Mouse (Mus musculus) embryo, embryonic 10.5 days (tissue): ENCODE measurements at regions not wholly inside any gene's neighbourhood (a gene's known extent, or its start where the extent isn't known, plus 50 kb on each side); places are given as distances from the start of the nearest gene placed in this dataset.
A peak's percentile ranks its signal among the peaks of the same experiment; 100 is the strongest.

ENCODE experiments used
- DNase-seq: peaks from one replicate; pipeline ENCODE4 v3.0.0-alpha.2; 2015; ENCODE audit warnings: low spot score

DNA sequence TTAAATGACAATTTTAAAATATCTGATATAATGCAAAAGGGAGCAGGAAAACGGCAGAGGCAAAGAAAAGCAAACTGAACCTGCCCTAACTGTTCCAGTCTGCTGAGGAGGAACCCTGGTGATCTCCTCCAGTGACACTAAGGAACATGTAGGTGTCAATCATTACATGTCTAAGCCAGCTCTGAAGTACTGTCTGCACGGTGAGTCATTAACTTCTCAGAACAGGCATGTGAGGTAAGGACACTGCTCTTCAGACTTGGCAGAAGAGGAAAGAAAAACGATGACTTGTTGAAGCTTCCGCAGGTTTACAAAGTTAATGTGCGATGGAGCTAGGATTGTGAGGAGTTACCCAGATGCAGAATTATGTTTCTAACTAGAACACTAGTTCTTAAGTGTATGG, 199.1 kb downstream of the Nuf2 start:
- DNase-seq = no peak

DNA sequence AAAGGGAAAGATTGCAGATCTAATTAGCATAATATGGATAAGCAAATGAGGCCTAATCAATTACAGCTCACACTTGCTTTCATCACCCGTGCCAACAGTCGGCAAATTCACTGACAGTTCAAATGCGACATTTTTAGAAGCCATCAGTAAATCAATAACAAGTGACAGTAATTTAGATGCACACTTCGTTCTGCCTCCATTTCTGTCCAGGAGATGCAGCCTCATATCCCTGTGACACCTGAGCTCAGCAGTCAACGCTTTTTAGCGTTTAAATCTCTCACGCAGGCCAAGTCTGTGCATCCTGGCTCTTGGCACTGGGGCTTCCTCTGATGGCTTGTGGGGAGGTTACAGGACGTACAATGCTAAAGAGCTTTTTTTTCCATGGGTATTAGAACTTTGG, 218.0 kb downstream of the Nuf2 start:
- no peak for DNase-seq

DNA sequence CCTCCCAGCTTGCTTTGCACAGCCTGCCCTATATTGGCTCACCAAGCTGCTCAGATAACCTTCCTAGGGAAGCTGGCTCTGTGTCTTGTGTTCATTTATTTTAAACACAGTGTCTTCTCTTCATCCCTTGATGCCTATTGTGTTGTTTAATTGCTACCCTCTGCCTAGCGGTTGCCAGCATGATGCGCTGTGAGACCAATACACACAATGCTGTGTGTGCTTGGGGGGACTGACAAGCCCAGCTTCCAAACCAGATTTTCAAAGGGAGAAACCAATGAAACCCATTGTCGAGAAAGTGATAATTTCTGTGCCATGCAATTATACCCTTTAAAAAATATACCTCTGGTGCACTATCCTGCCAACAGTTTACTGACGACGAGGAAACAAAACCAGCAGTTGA, 247.8 kb downstream of the Nuf2 start:
- DNase-seq = no peak

DNA sequence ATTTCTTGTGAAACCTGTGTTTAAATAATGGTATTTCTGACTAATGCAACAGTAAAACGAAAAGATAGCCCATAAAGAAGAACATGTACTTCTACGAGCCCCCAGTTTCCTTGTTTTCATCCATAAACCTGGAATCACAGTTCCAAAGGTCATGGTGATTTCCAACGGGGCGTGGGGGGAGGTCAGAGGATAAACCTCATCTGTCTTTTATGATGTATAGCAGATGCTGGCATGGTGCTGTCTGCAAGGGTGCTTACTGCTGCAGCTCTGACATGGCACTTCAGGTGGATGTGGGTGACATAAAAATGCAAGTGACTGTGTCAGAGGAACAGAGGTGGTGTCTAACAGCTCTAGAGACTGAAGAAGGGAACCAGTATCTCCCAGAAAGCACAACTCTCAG, 260.5 kb downstream of the Nuf2 start:
- DNase-seq = no peak

DNA sequence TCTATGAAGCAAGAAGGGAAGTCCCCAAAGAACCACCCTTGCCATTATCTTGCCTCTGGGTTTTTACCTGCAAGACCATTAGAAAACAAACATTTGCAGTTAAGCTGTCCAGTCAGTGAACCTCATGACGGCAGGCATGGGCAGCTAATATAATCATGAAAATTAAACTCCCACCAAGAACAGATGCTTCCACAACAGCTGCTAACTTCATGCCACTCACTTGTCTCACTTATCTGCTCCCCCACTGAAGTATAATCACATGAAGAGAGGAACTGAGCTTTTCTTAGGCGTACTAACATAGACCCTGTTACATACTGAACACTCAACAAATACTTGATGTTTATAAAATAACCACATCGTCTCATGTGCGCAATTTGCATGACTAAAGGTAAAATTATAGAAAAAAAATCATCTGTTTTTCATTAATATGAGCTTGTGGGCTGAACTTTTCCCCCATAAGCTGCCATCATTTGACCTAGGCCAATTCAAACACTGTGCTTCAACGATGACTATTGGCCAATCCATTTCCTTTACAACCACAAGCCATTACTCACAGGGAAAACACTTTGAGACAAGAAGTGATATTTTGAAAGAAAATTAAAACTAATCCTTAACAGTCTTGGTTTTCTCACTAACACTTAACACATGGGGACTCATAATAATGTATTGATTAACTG, 267.1 kb downstream of the Nuf2 start:
- DNase-seq = no peak

DNA sequence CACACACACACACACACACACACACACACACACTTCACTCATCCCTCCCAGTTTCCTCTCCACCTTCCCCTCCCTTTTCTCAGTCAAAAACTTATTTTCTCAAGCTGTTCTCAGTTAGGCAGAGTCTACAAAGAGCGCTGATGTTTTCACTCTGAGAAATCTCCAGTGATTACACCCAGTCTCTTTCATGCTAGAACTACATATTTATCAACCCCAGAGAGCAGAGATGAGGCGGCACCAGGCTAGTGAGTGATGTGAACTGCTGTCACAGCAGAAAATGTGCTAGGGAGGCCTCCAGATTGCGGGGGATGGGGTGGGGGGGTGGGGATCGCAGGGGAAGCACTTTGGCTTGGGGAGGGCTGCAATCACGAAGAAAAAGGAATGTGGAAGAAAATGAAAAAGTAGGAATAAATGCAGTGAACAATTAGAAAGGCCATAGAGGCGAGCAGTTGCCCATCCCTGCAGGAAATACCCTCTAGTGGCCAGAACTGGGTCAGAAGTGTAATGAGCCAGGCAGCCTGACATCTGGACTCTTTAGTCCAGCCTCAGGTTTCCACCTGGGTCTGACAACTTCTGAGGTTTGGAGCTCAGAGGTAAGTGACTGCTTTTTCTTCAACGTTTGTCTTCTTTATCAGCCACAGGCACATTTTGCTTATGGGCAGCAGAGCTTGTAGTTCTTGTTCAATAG, 276.9 kb downstream of the Nuf2 start:
- DNase-seq = peak; percentile 54

DNA sequence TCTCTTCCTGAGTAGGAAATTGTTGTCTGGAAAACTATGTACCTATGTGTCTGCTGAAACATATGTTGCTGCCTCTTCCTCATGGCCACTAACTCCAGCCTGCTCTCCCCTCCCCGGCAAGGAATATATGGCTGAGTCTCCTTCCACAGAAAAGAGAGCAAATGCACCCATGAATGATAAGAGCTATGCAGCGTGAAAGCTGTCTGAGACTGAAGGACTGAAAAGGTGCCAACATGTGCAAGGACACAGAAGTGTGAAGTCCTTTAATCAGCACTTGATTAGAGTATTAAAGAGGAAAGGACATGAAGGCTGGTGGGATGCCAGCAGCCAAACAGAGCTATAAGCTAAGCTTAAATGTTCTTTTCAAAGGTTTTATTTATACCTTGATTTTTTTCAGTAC, 279.1 kb downstream of the Nuf2 start:
- DNase-seq = no peak

DNA sequence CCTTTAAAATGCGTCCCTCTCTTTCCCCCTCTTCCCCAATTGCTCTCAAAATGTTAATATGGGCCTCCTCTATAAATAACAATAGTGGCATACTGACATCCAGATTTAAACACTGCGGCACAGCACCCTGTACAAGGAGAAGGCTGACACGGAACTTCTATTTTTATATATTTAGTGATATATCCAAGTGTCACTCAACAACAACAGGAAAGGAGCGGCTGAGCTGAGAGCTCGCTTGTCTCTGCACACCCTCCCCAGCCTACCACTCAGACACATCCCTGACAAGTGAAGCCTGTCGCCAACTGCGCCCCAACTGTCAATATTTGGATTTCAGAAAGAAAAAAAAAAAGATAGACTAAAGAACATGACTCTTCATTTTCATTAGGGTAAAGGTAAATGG, 282.2 kb downstream of the Nuf2 start:
- no peak for DNase-seq

DNA sequence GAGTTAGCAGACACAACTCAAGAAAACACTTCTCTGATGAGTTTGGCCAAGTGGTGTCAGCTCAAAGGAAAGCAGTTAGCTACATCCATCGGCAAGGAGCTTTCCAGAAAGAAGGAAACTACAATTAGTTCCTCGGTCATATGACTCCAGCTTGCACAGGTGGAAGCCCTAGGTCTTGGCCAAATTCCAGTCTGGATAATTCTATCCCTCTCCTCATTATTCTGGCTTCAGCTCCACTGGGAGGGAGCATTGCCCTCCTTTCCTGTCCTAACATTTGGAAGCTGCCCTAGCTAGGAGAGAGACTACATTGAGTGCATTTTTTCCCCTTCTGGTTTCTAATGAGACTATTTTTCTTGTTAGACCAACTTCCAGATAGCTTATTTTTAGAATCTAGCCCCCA, 290.9 kb downstream of the Nuf2 start:
- no peak for DNase-seq

DNA sequence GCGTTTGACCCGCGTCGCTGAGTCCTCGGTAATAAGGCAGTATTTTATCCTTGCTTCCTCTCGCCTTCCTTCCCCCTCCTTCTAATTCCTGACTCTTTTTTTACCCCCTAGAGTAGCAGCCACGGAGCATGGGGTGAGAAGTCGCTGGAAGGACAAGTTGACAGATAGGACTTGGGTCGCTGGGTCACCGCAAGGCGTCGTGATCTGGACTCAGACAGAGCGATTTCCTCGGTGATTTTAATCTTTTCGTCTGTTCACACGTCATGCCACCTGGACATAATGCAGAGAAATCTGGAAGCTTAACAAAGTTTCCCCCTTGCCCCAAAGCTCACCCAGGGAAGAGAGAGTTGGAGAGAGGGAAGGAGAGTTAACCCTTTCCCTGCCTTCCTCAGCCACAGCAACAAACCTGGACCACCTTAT, 292.6 kb downstream of the Nuf2 start:
- DNase-seq = peak; percentile 83

DNA sequence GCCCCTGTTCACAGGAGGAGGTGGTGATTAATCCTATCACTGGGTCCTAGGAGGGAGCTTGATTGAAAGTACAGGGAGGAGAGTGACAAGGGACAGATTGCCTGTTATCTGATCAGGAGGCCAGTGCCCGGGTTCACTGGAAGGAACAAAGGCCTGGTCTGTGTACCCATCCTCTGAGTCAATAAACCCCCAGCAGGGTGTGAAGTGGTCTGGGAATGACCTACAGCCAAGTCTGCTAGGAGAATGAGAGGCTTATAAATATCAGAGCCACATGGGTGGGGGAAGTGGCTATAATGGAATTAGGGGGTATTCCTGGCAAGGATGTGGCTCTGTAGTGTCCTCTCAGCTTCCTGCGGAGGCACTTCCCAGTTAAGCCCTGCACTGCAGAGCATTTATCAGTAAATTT, 296.0 kb downstream of the Nuf2 start:
- peak; percentile 68 for DNase-seq

DNA sequence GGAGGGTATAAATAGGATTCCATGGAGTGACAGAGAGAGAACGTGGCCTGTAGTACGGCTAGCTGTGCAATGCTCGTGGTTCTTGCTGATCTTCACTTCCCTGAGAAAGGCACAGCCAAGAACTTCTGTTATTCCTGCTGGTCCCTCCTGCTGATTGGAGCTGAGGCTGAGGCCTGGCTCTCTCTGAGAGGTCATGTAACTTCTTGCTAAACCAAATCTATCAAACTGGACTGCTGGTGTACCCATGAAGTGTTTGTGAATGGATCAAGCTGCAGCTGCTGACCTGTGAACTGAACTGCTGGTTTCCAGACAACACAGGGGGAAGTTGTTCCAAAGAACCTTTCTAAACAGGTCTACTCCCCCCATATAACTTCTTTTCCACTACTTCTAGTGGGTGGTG, 297.9 kb downstream of the Nuf2 start:
- no peak for DNase-seq

DNA sequence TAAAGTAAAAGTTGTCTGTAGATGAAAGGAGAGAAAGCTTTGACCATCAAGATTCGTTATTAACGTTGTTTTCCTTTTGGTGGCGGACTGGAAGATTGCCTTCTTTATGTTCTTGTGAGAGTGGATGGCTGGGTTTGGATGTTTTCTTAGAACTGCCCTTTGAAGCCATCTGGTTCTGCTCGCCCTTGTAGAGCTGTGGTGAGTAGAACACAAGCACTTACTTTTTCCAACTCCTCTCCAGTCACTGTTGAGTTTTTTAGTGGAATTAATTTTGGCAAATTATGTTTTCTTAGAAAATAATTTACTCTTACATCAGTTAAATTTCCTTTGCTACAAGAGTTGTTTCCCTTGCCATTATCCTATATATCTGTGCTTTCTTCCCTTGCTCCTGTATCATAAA, 301.2 kb downstream of the Nuf2 start:
- DNase-seq = no peak

DNA sequence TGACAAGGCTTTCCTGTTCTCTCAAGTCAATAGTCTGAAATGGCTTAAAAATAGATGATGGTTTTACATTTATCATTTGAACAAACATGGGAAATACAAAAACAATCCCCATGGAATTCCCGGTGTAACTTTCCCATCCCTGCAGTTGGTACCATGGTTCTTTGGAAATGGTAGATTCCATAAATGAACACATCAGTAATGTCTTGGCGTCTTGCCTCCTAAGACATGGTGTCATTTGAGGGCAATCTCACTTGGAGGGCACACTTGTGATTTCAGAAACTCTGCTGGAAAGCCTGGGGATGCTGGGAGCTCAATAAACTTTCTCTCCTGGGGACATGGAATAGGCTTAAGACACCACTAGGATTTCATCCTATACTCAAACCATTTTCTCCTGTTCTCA, 306.8 kb downstream of the Nuf2 start:
- no peak for DNase-seq

DNA sequence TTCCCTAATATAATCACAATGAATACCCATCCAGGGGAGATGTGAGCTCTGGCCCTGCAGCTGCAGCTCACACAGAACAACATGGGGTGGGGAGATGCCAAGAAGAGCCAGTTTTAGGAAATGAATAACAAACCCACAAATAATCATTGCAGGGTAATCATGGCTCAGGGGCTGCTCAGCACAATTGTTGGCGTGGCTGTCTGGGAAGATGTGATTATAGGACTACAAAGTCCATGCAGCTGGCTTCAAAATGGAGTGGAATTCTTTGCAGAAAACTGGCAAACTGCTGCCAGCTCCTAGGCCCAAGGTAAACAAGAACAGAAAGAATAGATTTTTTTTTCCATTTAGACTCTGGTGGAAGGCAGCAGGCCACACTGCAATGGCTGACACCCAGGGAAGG, 343.6 kb downstream of the Nuf2 start:
- DNase-seq = no peak

DNA sequence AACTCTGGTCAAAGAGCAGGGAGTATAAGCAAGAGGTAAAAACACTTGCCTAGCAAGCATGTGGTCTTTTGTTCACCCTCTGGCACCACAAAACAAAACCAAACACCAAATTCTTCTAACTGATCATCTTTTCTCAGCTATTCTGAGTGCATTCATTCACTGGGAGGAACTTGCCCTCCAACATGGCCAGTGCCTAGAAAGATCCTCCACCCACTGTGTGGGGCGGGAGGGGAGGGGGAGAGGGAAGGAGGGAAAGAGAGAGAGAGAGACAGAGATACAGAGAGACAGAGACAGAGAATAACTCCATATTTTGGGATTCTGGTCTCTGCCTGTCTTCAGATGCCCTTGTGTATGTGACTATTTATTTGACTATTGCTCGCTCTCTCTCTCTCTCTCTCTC, 360.9 kb downstream of the Nuf2 start:
- no peak for DNase-seq

DNA sequence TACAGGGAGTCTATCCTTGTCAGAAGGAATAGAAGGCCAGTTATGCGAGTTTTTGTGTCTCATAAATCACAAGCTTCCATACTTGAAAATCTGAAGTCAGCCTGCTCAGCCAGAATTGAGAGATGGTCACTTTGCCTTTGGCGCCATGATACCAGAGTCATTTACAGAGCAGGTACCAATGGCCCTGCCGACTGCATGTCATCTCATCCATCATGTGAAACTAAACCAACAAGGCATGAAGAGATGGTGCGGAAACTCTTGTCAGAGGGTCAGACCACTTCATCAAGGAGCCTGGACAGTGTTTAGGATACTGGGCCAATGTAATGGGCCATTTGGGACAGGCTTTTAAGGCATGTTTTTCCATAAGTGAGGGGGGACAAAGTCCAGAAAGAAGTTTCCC, 363.2 kb downstream of the Nuf2 start:
- DNase-seq = no peak

DNA sequence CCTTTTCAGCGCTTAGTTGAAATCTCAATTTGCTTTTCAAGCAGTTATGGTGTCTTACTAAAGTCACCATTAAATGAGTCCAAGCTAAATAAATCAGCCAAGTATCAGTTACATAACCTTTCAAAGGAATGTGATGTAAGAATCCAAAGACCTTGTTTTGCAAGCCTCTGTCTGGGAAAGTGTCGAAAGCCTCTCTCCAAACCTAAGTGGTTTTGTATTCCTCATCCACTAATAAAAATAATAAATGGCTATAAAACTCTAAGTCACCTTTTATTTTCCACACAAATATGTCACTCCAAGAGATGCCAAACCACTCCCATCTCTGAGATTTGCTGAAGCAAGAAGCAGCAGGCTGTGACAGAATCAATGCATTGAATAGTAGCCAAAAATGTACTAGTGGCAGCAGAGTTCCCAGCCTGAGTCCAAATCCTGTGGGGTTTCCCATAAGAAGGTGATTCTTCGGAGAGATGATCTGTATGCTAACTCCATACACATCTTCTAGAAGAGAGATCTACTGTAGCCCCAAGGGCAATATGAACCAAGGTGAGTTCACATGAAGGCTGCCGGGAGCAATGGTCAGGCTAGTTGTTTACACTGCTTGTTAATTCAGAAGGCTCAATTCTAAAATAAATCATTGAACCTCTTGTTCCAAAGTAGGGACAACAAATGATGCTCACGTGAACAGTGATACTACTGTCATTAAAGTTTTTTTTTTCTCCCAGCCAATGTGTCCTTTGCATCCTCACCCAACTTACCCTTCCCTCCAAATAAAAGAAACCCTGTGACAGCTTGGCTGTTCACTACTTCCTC, 365.0 kb downstream of the Nuf2 start:
- no peak for DNase-seq

DNA sequence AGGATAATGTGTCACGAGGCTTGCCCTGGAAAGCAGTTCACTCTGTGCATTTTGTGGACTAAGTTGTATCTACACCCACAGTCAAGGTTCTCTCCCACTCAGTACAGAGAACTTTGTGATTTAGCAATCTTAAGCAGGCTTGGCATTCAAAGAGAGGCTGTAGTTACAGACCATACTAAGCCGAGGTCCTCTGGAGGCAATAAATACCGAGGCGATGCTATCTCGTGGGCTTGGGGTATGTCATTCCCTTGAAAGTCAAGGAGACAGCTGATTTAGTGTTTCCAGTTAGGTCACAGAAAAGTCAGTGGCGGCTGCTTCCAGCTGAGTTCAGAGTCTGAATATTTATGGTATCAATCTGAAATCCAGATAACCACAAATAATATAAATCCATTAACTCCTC, 370.4 kb downstream of the Nuf2 start:
- peak; percentile 37 for DNase-seq

DNA sequence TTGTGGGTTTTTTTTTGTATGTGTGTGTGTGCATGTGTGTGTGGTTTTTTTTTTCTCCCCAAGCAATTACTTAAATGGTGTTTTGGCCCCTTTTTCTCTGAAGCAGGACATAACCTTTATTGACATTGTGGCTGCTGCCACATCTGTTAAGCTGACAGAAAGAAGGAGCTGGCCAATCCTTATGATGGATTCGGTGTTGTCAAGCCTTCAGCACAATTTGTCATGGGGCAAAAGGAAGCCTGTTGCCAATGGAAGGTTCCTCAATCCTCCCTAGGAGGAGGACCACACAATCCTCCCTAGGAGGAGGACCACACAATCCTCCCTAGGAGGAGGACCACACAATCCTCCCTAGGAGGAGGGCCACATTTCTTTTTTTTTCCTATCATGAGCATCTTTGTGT, 371.0 kb downstream of the Nuf2 start:
- no peak for DNase-seq

DNA sequence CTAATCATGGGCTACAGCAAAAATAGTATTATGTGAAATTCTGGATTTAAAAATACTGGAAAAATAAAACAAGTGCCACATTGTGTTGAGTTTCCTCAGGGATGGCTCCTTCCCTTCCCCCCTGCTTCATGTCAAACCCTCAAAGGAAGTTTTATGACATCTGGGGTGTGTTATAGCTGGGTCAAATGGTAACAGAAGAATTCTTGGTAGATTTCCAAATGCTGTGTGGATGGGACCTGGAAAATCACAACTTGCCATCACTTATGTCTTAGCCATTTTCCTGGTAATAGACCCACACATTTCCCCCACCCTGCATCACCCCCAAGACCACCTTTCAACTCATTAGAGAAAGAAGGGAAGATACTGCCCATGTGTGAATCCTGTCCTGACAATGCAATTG, 371.5 kb downstream of the Nuf2 start:
- no peak for DNase-seq

DNA sequence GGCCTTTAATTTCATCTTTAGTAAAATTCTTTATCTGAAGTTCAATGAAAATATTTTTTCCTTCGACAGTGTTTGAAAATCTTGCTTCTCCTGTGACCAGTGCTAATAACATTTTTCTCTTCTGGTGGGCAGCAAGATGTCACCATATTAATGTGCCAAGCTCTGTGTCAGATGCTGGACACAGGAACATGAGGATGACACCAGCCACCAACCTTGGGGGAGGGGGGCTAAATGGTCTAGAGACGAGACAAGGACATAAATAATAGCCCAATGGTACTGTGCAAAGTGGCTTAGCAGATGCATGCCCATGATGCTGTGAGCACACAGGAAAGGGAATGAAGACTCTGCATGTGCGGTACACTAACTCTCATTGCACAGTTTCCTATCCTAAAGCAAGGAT, 373.8 kb downstream of the Nuf2 start:
- DNase-seq = no peak

DNA sequence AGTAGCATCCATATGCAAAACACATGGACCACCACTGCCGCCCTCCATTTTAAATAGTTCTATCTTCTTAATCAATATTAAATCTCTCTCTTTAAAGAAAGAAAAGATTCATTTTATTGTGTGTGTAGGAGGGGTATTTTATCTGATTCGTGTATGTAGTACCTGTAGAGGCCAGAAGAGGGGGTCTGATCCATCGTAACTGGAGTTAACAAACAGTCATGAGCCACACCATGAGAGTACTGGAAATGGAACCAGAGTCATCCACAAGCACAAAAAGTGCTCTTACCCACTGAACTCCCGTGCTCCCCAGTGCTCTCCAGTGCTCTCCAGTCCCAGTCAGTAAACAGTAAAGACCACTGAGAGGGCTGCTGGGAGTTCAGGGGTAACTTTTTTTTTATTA, 374.4 kb downstream of the Nuf2 start:
- DNase-seq = no peak
